Mouse (Mus musculus): ENCODE measurements at regions not wholly inside any gene's neighbourhood (a gene's known extent, or its start where the extent isn't known, plus 50 kb on each side); places are given as distances from the start of the nearest gene placed in this dataset.
A peak's percentile ranks its signal among the peaks of the same experiment; 100 is the strongest.

DNA sequence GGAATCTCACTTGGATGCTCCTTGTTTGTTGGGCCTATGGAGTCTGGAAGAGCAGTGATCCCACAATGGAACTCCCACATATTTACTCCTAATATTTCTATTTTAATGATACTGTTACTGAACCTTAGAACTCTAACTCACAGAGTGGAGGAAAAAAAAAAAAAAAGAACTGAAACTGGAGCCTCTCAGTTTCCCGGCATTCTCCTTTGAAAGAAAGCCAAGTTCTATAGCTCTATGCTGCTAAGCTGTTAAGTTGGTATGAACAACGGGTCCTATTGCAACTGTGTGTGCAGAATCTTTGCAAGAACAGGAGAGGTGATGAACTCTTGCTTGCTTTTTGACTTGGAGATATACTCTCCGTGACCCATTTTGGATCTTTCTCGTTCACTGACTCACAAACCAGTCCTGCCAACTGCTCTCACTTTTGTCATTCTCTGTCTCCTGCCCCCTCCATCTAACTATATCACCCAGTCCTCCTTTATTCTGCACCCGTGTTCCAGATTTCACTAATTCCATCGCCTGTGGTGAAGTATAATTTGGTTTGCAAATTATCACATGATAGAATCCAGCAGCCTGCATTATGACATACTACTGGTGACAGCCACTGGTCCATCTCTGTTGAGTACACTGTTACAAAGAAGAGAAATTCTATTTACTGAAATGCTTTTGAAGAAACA, 92.6 kb upstream of the Ctsc start:
- no peaks in the 10 kb centered on the region for H3K4me1 ChIP-seq (replicated peaks)
- H3K9me3 ChIP-seq = no peaks in the 10 kb centered on the region
- no peak overlapping the region for H3K9ac ChIP-seq
- 81% methylated on average over 6 of the region's 6 CpGs for WGBS
- no peaks in the 10 kb centered on the region for H3K27me3 ChIP-seq
- no peak overlapping the region for H3K4me3 ChIP-seq
- ATAC-seq (ENCODE audit: low read depth) = no peak
- no peak overlapping the region for H3K4me2 ChIP-seq
- H3K27ac ChIP-seq (replicated peaks) = no peak overlapping the region
- no peaks in the 10 kb centered on the region for H3K36me3 ChIP-seq

DNA sequence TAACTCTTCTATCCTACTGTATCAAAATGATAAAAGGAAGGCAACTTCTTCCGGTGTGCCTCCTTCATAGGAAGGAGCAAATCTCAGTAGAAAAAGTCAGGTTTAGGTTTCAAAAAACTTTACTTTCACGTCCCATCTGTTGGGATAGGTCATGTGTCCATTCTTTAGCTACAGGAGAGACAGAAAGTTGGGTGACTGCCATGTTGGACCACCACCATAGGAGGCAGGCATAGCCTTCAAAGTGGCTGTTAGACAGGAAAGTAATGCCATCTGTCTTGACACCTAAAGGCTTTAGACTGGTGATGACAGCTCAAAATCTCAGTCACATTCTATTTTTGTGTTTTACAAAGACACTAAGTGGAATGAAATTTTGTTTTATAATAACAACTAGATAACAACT, 90.3 kb upstream of the Ctsc start:
- Histone ChIP-seq H3K9me3 (no peaks in the 10 kb centered on the region), H3K27me3 (no peaks in the 10 kb centered on the region), H3K4me2 (no peak overlapping the region), H3K4me1 (replicated peaks) (no peaks in the 10 kb centered on the region), H3K36me3 (no peaks in the 10 kb centered on the region), H3K4me3 (no peak overlapping the region), H3K9ac (no peak overlapping the region), H3K27ac (replicated peaks) (no peak overlapping the region)
- WGBS = 80% methylated on average over 2 of the region's 2 CpGs
- ATAC-seq (ENCODE audit: low read depth) = no peak

DNA sequence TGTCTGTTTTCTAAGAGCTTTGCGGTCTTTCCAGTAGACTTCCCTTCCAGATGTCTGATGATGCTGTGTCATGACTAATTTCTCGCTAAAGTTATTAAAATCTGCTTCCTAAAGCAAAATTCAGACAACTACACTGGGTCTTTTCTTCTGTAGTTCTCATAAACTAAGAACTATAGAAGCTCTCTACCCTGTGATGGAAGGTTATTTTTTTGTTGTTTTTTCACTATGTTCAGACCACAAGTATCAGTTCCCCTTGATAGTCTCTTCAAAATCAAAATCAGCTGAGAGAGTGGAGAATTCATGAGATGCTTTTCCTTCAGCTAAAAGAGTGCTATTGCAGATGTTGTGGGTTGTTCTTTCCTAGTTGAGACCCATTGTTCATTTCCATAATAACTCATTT, 85.1 kb upstream of the Ctsc start:
- H3K36me3 ChIP-seq = no peaks in the 10 kb centered on the region
- no peak overlapping the region for H3K9ac ChIP-seq
- ATAC-seq (ENCODE audit: low read depth) = no peak
- no peak overlapping the region for H3K4me2 ChIP-seq
- H3K27ac ChIP-seq (replicated peaks) = no peak overlapping the region
- H3K4me1 ChIP-seq (replicated peaks) = no peaks in the 10 kb centered on the region
- no peaks in the 10 kb centered on the region for H3K9me3 ChIP-seq
- H3K27me3 ChIP-seq = no peaks in the 10 kb centered on the region
- H3K4me3 ChIP-seq = no peak overlapping the region
- 89% methylated on average over 2 of the region's 2 CpGs for WGBS

DNA sequence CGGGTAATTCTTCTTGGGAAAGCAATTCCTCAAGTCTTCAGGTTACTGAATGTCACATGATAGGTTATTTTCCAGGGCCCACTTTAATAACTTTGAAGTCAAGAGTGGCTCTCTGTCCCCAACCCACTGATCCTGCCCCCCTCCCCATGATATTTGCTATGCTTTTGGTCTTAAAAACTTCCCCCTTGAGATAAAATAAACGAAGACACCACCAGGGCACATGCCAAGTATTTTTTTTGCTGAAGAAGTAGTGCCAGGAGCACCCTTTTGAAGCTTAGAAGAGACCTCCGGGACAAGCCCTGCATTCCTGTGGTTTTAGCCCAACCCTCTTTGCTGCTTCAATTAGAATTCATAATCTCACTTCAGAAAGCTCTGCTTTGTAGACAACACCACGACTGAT, 78.8 kb upstream of the Ctsc start:
- H3K4me3 ChIP-seq = no peak overlapping the region
- no peak overlapping the region for H3K9ac ChIP-seq
- H3K27ac ChIP-seq (replicated peaks) = no peak overlapping the region
- 78% methylated on average over 4 of the region's 4 CpGs for WGBS
- H3K27me3 ChIP-seq = no peaks in the 10 kb centered on the region
- H3K4me1 ChIP-seq (replicated peaks) = no peaks in the 10 kb centered on the region
- no peak overlapping the region for H3K4me2 ChIP-seq
- no peak for ATAC-seq (ENCODE audit: low read depth)
- no peaks in the 10 kb centered on the region for H3K36me3 ChIP-seq
- H3K9me3 ChIP-seq = no peaks in the 10 kb centered on the region

DNA sequence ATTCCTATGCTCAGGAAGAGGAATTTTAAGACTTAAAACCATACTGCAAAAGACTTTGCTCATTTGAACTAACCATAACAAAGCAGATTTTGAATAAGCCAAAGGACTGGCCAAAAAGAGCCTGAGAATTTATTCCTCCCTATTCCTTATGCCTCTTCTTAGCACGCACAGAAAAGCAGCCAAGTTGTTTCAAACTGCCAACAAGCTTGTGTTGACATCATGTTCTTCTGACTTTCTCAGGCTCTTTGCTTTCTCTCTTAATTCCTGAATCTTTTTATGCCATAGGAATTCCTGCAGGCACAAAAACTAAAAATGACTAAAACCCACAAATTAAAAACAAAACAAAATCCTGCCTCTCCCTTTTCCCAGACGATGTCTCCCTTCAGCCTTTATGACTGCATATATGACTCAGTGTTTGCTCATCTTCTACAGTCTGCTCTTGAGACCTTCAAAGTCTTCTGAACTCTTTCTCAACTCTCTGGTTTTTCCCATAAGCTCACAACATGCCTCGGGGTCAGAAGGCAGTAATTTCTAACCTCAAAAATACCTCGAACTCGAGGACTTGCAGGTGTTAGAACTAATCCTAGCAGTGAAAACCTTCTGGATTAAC, 77.9 kb upstream of the Ctsc start:
- WGBS = 86% methylated on average over 5 of the region's 5 CpGs
- H3K4me3 ChIP-seq = no peak overlapping the region
- H3K27ac ChIP-seq (replicated peaks) = no peak overlapping the region
- ATAC-seq (ENCODE audit: low read depth) = no peak
- no peaks in the 10 kb centered on the region for H3K4me1 ChIP-seq (replicated peaks)
- H3K9me3 ChIP-seq = no peaks in the 10 kb centered on the region
- no peak overlapping the region for H3K4me2 ChIP-seq
- H3K36me3 ChIP-seq = no peaks in the 10 kb centered on the region
- H3K27me3 ChIP-seq = no peaks in the 10 kb centered on the region
- no peak overlapping the region for H3K9ac ChIP-seq

DNA sequence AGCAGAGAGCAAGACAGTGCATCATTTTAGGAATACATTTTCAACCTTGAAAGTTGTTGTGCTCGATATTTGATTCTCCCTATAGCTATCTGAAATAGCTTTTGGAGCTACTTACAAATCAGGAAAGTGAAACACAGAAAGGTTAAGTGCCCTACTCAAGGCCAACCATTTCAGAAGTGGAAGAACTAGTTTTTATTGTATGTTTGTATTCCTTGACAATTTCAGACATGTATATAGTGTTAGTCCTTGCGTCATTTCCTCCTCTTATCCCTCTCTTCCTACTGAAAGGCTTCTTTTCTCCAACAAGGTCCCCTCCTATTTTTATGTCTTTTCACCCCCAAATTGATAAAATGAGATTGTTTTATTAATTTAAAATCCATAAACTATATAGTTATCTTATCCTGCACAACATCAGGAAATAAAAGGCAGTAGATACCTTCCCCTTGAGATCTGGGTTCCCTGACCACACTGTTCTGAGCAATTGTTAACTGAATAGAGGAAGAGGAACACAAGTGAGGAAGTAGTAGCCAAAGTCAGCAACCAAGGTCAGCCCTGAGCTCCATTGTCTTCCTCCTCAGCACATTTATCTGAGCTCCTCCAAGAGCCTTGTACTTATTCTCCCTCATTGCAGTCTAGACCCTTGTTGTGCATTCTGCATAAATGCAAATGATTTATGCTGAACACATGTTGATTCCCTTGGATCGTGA, 76.1 kb upstream of the Ctsc start:
- H3K4me2 ChIP-seq = no peak overlapping the region
- no peak overlapping the region for H3K9ac ChIP-seq
- no peak overlapping the region for H3K27ac ChIP-seq (replicated peaks)
- no peak for ATAC-seq (ENCODE audit: low read depth)
- no peaks in the 10 kb centered on the region for H3K9me3 ChIP-seq
- no peaks in the 10 kb centered on the region for H3K27me3 ChIP-seq
- H3K4me3 ChIP-seq = no peak overlapping the region
- WGBS = 89% methylated on average over 3 of the region's 3 CpGs
- no peaks in the 10 kb centered on the region for H3K36me3 ChIP-seq
- peaks cover 6% of the 10 kb centered on the region for H3K4me1 ChIP-seq (replicated peaks)

DNA sequence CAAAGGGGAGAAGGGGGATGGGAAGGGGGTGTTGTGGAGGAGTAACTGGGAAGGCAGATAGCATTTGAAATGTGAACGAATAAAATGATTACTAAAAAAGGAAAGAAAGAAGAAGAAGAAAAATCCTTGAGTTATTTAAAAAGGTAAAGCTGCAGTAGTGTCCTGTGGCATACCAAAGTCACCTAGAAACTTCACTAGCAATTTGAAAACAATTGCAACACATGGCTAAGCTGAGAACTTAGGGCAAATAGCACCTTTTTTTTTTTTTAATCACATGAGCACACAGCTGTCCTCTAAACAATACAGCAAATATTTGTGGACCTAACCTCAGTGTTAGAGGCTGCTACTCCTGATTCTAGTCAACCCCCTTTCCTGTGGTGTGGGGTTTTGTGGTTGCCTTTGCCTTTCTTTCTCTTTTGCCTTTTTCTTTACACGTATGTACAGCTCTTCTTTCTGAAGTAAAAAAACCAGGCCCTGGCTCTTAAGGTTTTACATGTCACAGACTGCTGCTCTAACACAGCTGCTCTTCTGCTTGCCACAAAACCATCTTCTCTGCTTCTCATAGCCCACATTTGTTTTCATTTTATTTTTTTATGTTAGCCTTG, 71.6 kb upstream of the Ctsc start:
- no peaks in the 10 kb centered on the region for H3K27me3 ChIP-seq
- ATAC-seq (ENCODE audit: low read depth) = no peak
- no peak overlapping the region for H3K4me2 ChIP-seq
- no peak overlapping the region for H3K4me3 ChIP-seq
- H3K36me3 ChIP-seq = no peaks in the 10 kb centered on the region
- peaks cover 15% of the 10 kb centered on the region for H3K4me1 ChIP-seq (replicated peaks)
- H3K27ac ChIP-seq (replicated peaks) = 0 out of 2 replicates have a peak overlapping the region, but pooled peaks have one; percentile 18
- 57% methylated on average over 2 of the region's 2 CpGs for WGBS
- no peak overlapping the region for H3K9ac ChIP-seq
- H3K9me3 ChIP-seq = no peaks in the 10 kb centered on the region

DNA sequence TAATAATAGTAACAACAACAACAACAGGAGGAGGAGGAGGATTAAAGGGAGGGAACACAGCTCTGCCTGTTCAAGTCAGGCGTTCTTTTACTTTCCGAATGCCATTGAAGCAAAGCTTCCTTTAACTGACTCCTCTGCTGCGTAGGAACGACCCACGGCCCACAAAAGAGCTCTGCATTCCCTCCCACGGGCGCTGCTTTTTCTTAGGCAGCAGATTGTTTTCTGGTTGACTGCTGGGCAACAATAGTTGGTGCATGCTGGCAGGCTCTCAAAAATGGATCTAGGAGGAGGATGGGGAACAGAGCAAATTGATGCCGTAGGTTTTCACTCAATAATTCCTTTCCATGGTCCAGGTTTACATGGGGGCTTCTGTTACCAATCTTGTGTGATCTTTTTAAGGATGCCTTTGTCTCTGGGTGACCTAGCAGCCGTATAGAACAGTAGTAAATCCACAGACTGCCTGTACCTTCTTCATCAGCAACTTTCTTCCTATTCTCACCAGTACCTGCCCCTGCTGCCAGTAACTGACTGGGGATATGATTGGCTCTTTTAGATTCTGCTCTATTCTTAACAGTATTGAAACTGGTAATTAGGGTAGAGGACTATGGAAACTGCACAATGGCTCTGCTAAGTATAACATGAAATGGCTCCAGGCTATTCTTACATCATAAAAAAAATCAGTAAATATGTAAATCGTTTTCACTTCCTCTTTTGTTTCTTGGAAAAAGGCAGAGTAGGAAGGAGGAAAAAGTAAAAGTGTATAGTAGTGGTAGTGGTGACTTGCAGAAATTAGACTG, 70.8 kb upstream of the Ctsc start:
- H3K36me3 ChIP-seq = no peaks in the 10 kb centered on the region
- H3K9ac ChIP-seq = no peak overlapping the region
- peak overlapping the region; percentile 29 for H3K4me2 ChIP-seq
- WGBS = 13% methylated on average over 10 of the region's 10 CpGs
- peak overlapping the region; percentile 63 for H3K27ac ChIP-seq (replicated peaks)
- no peaks in the 10 kb centered on the region for H3K9me3 ChIP-seq
- ATAC-seq (ENCODE audit: low read depth) = peak; percentile 92
- no peaks in the 10 kb centered on the region for H3K27me3 ChIP-seq
- H3K4me1 ChIP-seq (replicated peaks) = peaks cover 15% of the 10 kb centered on the region
- no peak overlapping the region for H3K4me3 ChIP-seq

DNA sequence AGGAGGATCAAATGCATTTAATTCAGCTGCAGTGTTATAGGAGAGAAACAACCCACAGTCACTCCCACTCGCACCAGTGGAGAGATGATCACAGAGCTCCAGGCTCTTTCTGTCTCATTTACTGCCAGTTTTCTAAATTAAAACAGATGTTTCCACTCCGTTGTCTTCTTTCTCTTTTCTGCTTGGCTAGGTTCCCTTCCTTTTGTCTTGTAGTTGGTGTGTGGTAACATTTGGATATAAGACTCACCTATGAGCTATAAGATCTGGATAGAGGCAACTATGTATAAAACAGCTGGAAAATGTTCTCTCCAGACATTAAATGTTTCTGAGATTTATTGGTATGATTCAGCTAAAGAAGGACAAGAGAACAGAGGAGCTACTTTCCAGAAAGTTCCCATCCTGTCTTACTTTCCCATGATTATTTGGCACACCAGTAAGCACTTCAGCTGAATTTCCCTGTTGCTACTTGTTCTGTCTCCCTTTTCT, 63.1 kb upstream of the Ctsc start:
- no peaks in the 10 kb centered on the region for H3K27me3 ChIP-seq
- H3K4me1 ChIP-seq (replicated peaks) = no peaks in the 10 kb centered on the region
- ATAC-seq (ENCODE audit: low read depth) = no peak
- no peaks in the 10 kb centered on the region for H3K9me3 ChIP-seq
- H3K4me2 ChIP-seq = no peak overlapping the region
- no peak overlapping the region for H3K4me3 ChIP-seq
- H3K27ac ChIP-seq (replicated peaks) = no peak overlapping the region
- WGBS = 64% methylated on average over 2 of the region's 2 CpGs
- H3K36me3 ChIP-seq = no peaks in the 10 kb centered on the region
- no peak overlapping the region for H3K9ac ChIP-seq

DNA sequence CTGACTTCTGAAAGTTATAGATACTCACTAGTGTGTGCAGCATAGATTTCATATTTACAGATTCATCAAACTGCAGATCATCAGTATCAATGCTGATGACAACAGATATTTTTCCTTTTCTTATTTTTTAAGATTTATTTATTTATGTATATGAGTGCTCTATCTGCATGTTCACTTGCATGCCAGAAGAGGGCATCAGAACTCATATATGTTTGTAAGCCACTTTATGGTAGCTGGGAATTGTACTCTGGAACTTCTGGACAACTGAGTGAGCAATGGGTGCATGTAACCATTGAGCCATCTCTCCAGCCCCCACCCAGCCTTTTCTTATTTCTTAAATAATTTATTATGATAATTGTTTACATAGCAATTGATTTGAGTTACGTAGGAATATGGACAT, 62.5 kb upstream of the Ctsc start:
- 92% methylated on average over 1 of the region's 1 CpGs for WGBS
- H3K27me3 ChIP-seq = no peaks in the 10 kb centered on the region
- H3K27ac ChIP-seq (replicated peaks) = no peak overlapping the region
- H3K4me1 ChIP-seq (replicated peaks) = no peaks in the 10 kb centered on the region
- no peaks in the 10 kb centered on the region for H3K36me3 ChIP-seq
- ATAC-seq (ENCODE audit: low read depth) = no peak
- H3K9ac ChIP-seq = no peak overlapping the region
- H3K4me2 ChIP-seq = no peak overlapping the region
- H3K4me3 ChIP-seq = no peak overlapping the region
- no peaks in the 10 kb centered on the region for H3K9me3 ChIP-seq

DNA sequence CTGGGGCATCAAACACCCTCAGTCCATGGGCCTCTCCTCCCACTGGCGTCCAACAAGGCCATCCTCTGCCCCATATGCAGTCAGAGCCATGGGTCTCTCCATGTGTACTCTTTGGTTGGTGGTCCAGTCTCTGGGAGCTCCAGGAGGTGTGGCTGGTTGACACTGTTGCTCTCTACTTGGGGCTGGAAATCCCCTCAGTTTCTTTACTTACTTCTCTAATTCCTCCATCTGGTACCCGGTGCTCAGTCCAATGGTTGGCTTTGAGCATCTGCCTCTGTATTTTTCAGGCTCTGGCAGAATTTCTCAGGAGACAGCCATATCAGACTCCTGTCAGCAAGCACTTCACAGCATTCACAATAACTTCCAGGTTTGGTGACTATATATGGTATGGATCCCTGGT, 55.7 kb upstream of the Ctsc start:
- H3K27ac ChIP-seq (replicated peaks) = no peak overlapping the region
- H3K9ac ChIP-seq = no peak overlapping the region
- H3K4me2 ChIP-seq = no peak overlapping the region
- H3K27me3 ChIP-seq = no peaks in the 10 kb centered on the region
- H3K36me3 ChIP-seq = no peaks in the 10 kb centered on the region
- WGBS = 81% methylated on average over 2 of the region's 2 CpGs
- no peaks in the 10 kb centered on the region for H3K9me3 ChIP-seq
- ATAC-seq (ENCODE audit: low read depth) = no peak
- H3K4me1 ChIP-seq (replicated peaks) = no peaks in the 10 kb centered on the region
- no peak overlapping the region for H3K4me3 ChIP-seq

DNA sequence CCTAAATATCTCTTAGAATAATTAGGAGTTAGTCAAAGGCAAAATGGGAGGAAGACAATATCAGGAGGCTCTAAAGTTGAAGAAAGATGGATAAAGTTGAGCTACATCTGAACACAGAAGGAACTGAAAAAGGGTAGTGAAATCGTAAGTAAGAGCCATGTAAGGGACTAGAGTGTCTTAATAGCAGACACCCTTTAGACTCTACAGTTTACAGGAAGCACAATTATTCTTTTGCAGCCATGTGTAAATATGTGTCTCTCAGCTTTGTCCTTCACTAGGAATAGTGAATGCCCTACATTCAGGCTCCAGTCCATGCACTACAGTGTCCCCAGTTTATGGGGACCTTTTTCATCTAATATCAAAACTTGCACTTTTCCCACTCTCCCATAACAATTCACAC, 52.1 kb upstream of the Ctsc start:
- 78% methylated on average over 1 of the region's 1 CpGs for WGBS
- Histone ChIP-seq H3K4me2 (no peak overlapping the region), H3K4me3 (no peak overlapping the region), H3K9ac (no peak overlapping the region), H3K9me3 (no peaks in the 10 kb centered on the region), H3K4me1 (replicated peaks) (no peaks in the 10 kb centered on the region), H3K27me3 (no peaks in the 10 kb centered on the region), H3K27ac (replicated peaks) (no peak overlapping the region), H3K36me3 (no peaks in the 10 kb centered on the region)
- ATAC-seq (ENCODE audit: low read depth) = no peak

Data from neural tube, embryonic 13.5 days (tissue).